Mouse (Mus musculus): ENCODE measurements around the gene Sh3pxd2a.

The Sh3pxd2a gene

DNA sequence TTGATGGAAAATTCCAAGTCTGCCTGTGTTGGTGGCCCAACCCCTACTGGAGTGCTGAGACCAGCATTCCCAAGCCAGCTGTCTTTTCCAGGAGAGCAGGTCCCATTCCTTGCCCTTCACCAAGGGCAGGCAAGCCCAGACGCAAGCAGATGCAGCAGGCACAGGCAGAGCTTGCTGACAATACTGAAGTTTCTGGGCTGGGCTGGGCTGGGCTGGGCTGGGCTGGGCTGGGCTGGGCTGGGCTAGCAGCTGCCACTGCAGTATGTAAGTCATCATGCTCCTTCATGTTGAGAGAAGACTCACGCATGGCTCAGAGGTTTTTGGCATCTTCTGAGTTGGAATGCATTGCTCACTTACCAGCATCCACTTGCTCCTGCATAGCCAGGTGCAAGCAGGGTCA is 27.7 kb upstream of the Sh3pxd2a start:
- DNase-seq (ENCODE audit: low spot score) = no peak

DNA sequence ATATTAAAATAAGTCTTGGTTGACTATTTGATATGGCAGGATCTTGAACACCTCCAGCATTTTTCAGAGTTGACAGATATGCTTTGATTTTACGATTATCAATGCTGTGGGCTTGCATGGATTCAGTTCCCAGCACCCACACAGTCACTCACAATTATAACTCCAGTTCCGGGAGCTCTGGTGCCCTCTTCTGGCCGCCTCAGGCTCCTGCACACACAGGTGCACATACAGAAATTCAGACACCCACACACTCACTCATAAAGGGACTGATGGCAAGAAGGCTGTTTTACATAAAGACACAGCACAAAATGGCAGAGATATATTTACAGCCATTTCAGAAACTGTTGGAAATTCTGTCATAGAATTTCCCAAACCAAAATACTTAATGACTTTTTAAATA is 25.0 kb upstream of the Sh3pxd2a start:
- no peak for DNase-seq (ENCODE audit: low spot score)

DNA sequence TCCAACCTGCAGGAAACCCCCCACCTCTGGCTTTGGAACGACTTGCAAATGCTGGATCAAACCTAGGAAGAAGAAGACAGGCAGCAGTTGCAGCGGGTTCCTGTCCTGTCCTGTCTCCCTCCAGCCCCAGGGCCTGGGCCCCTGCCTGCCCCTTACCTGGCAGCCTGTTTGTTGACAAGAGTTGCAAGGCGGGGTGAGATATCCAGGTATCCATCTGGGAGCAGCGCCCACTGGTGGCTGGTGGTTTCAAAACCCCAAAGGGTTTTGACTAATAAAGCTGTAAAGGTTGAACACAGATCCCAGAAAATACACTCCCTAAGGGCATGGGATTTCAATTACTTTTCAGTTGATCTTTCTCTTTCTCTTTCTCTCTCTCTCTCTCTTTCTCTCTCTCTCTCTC is 24.0 kb upstream of the Sh3pxd2a start:
- DNase-seq (ENCODE audit: low spot score) = no peak

DNA sequence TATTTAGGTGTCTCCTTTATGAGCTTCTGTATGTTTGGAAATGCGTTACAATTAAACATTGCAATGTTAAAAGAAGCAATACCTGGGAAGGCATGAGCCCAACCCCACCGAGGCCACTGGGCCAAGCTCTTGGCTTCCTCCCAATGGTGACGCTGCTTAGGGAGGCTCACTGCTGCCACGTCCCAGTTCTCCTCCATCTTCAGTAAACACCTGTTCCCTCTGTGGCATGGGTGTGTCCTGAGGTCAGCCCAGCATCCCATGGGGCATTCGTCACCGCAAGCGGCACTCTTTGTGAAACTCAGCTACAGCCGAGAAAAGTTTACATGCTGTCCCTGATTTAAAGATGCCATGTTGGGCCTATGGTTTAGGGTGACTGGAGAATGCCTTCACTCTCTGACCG is 23.4 kb upstream of the Sh3pxd2a start:
- DNase-seq (ENCODE audit: low spot score) = no peak

DNA sequence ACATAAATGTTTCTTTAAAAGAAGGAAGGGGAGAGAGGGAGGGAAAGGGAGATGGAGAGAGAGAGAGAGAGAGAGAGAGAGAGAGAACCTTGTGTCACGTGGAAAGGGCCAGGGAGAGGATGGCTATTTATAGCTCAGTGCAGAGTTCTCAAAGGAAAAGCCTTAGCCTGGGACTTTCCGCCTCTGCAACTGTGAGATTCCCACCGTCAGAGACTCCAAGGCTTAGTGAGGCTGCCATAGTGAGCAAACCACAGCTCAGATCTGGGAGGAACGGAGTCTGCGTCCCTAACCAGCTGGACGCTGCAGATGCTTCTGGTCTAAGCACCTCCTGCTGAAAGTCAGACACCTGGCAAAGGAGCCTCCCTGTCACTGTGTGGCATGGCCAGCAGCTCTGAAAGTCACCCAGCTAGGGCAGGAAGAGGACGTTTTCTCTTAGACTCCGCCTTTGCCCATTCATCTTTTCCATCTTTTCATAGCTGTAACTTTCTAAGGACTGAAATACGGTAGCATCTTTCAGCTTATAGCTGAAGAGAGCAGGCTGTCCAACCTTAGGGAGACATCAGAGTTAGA is 21.9 kb upstream of the Sh3pxd2a start:
- no peak for DNase-seq (ENCODE audit: low spot score)

DNA sequence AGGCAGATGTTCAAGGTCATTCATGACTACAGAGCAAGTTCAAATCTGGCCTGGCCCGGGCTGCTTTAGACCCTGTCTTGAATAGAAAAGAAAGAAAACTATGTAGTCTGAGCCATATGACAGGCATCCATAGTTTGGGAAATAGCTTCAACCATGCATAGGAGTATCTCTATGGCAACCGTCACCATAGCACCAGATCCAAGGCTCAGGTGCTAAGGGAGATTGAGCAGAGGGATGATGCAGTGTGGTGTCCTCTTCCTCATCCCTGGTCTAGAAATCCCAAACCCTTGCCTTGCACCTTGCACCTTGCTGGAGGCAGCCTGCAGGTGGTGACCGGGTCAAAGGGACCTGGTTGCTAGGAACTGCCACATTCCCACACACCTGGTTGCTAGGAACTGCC is 19.9 kb upstream of the Sh3pxd2a start:
- DNase-seq (ENCODE audit: low spot score) = no peak

DNA sequence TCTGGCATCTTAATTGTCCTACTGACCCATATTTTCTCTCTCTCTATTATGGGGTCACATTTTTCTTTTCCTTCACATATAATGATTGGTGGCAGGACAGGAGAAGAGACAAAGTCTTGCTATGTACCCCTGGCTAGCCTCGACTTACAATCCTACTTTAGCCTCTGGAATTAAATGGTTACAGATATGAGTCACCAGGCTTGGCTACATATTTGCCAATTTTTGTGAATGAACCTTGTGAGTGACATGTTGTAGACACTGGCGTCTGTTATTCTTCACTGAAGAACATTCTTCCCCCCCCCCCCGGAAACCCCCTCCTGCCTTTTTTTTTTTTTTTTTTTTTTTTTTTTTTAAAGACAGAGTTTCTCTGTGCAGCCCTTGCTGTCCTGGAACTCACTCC is 19.1 kb upstream of the Sh3pxd2a start:
- DNase-seq (ENCODE audit: low spot score) = no peak

DNA sequence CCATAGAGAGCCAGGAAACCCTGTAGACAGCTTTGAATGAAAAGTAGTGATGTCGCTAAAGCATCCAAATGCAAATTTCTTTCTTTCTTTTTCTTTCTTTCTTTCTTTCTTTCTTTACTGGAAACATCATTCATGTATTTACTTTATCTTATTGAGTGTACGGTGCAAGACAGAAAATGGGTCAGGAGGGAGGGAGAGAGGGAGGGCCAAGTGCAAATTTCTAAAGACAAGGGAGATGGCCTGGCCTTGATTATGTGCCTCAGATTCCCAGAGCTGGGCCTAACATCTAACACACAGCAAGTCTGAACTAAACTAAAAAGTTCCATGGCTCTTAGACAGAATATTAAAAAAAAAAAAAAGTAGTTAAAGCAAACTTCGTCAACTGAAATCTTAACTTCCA is 9.3 kb upstream of the Sh3pxd2a start:
- DNase-seq (ENCODE audit: low spot score) = no peak

DNA sequence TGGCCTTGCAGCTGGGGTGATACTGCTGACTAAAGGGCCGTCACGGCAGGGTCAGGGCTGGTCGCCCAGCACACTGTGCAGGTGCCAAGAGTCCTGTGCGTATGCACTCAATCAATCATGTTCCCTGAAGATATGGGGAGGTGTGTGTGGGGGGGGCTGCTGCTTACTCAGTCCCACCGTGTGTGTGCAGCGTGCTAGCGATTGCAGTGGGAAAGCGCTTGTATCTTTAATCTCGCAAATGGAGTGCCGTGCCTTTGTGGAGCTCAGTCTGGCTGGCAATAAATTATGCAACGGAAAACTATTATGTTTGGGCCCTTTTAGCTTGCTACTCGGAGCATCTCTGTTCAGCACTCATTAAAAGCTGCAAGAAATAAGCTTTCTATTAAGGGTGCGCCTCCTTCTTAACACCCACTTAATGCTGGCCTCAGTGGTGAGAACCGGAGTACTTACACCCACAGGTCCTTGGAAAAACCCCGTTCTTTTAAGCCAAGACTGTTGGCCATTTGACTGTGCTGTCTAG is 8.7 kb upstream of the Sh3pxd2a start:
- DNase-seq (ENCODE audit: low spot score) = no peak

DNA sequence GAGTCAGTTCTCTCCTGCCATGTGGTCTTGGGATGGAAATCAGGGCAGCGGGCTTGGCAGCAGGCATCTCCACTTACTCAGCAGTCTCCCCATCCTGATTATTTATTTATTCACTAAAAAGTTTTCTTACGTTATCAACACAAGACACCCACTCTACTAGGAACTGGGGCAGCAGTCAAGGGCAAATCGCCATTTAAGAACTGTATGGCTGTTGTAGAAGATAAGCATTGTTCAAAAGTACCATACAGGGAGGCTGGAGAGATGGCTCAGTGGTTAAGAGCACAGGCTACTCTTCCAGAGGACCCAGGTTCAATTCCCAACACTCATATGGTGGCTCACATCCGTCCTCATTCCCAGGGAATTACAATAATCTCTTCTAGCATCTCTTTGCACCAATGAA is 7.6 kb upstream of the Sh3pxd2a start:
- no peak for DNase-seq (ENCODE audit: low spot score)

DNA sequence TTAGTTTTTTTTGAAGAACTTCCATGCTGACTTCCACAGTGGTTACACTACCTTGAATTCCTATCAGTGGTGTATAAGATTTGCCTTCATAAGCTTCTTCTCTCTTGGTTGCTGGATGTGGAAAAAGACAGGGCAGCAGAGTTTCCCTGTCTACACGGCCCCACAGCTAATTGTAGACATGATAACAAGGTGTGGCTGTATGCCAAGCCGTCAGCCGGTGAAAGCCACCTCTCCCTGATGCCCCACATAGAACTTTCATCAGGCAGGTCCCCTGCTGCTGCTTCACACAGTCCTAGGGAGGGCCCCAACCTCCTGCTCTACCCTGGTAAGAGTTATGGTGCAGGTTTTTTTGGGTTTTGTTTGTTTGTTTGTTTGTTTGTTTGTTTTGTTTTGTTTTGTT is 4.5 kb upstream of the Sh3pxd2a start:
- DNase-seq (ENCODE audit: low spot score) = no peak

DNA sequence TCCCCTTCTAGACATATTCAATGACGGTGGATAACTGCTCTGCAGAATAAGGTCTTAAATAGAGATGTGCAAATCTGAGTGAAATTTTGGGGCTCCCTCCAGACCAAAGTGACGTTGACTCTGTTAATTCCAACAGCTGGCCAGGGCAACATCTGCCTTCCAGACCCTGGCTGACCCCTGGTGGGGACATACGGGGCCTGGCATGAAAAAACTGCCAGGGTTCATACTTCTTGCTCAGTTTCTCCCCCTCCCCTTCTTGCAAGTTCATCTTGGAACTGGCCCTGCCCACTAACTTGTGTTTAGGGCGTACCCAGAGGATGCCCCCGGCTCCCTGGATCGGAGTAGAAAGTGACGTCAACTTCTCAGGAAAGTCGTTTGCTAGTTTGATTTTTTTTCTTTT is 2.6 kb upstream of the Sh3pxd2a start:
- no peak for DNase-seq (ENCODE audit: low spot score)

DNA sequence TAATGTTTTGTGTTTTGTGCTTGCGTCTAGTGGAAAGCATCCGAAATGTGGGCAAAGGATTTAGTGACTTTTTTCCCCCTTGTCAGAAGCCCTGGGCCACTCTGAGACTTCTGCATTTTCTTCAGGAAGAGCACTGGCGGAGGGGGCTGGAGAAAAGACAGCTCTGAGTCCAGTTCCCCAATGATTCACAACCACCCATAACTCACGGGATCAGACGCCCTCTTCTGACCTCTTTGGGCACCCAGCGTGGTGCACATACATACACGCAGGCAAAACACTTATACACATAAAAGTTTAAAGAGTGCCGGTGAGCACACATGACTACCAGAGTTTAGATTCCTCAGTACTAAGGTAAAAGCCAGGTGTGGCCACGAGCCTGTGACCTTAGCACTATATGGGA is 1.3 kb upstream of the Sh3pxd2a start:
- DNase-seq (ENCODE audit: low spot score) = no peak

DNA sequence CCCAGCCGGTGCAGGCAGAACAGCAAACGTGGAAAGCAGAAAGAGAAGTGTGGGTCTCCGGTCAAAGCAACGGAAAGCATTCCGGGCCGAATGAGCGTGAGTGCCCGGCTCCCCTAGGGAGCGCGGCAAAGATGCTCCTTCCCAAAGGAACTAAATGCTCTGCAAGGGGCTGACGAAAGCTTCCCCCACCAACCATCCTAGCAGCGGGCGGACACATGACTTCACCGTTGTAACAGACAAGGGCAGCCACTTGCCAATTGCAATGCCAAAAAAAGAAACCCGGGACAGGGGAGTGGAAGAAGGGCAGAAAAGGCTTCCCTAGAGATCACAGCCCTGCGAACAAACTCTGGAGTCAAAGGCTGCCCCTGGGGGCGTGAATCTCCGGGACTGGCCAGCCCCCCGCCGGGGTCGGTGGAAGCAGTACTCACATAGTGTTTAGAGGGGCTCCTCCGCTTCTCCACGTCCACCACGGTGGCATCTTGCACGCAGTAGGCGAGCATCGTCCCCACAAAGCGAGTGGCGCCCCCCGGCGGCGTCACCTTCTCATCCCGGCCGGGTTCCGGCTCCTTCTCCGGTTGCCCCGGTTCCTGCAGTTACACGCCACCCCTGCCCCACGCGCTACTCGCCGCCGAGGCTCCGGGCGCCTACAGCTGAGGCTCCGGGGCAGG is 431 bp downstream of the Sh3pxd2a start:
- DNase-seq (ENCODE audit: low spot score) = peak; percentile 83

DNA sequence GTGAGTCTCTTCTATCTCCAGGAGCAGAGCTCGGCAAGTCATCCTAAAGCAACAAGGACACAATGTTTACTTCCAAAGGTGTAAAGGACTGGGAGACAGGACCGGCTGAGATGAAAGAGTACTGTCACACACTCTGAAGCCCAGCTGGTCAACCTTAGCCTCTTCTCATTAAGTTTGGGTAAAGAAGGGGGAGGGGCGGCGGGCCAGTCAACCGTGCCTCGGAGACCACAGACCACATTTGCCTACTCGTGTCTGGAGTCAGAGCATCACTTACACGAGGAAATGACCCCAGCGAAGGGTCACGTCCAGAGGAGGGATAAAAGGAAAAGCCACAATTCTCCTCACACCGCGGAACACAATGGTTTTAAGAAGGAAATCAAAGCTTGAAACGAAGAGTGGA is 995 bp downstream of the Sh3pxd2a start:
- DNase-seq (ENCODE audit: low spot score) = peak; percentile 79

DNA sequence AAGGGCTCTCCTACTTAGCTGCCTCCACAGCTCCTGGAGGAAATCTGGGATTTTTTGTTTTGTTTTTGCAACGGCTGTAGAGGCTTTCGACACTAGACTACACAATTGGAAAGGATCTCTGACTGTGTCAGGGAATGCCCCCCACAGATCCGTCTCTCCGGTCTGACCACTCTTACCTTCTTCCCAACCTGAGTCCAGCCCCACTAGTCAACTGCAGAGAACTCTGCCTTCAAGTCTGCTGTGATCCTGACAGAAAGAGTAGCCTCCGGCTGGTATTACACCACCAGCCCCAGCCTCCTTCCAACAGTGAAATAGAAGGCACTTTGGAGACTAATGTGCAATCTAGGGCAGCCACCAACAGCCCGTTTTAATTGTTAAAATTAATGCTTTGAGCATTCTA is 1.5 kb downstream of the Sh3pxd2a start:
- no peak for DNase-seq (ENCODE audit: low spot score)

DNA sequence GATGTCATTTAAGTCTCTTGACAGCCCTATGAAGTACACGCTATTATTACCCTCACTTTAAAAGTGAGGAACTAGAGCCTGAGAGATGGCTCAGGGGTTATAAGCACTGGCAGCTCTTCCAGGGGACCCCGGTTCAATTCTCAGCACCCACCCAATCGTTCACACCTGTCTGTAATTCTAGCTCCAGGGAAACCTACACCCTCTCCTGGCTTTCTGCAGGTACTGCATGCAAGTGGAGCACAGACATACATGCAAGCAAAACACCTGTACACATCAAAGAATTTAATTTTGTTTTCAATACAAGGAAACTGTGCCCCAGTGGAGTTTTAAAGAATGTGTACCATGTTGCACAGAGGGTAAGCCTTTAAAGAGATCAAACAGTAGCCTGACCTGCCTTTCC is 2.4 kb downstream of the Sh3pxd2a start:
- no peak for DNase-seq (ENCODE audit: low spot score)

DNA sequence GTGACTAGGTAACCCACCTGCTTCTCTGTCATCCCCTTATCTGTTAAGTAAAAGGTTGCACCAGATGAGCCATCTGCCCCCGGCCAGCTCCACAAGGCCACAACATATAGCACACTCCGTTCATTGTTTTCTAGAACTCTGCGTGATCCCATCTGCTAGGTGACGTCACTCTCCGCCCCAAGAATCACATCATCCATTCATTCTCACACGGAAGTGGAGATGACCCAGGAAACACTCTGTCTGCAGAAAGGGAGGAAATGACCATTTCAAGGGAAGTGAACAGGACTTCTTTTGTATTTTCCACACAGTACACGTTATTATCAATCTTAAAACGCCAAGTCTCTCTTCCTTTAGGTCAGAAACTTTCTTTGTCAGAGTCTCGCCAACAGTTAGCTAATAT is 2.8 kb downstream of the Sh3pxd2a start:
- no peak for DNase-seq (ENCODE audit: low spot score)

DNA sequence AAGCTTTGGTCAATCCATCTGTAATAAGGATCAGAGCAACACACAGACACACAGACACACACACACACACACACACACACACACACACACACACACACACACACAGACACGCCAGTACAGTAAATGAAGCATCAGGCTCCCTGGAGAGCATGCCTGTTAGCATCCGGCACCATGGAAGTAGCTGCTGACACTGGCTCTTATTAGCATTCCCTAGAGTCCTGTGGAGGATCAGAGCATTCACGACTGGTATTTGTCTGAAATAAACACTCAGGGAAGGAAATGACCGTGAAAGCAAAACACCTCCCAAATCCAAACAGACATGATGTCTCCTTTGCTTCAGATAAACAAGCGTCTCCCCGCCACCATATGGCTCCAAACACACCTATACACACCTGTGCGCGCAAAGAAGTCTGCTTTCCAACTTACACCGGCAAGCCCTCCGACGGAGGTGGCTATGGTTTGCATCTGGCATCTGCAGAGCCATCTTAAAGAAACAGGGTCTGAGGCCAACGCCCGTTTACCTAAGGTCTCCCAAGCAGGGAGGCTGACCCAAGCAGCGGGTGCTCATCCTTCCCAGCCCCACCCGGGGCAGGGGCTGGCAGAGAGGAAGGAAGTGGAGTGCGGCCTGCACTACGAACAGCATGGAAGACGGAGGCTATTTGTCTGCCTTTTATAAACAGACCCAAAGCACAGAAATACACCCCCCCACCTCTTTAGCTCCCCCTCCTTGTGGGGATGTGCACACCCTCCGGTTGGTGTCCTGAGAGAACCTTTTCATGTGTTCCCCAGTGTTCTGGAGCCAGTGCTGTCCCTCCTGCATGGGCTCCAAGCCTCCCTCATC is 3.9 kb downstream of the Sh3pxd2a start:
- no peak for DNase-seq (ENCODE audit: low spot score)

DNA sequence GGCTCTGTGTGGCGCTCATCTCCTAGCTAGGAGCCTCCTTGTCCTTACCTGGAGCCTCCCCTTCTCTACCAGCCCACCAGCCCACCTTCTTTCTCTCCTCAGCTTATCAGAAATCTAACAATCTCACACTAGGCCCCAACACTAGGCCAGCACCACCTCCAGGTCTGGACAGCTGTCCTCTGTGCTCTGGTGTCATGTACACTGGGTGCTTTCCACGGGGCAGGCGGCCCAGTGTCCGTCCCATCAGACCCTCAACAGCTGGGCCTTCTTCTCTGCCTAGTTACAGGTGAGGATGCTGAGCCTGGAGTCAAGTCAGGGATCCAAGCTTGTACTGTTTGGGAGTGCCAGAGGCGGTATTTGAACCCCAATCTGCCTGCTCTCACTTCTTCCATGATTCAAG is 5.0 kb downstream of the Sh3pxd2a start:
- DNase-seq (ENCODE audit: low spot score) = no peak

DNA sequence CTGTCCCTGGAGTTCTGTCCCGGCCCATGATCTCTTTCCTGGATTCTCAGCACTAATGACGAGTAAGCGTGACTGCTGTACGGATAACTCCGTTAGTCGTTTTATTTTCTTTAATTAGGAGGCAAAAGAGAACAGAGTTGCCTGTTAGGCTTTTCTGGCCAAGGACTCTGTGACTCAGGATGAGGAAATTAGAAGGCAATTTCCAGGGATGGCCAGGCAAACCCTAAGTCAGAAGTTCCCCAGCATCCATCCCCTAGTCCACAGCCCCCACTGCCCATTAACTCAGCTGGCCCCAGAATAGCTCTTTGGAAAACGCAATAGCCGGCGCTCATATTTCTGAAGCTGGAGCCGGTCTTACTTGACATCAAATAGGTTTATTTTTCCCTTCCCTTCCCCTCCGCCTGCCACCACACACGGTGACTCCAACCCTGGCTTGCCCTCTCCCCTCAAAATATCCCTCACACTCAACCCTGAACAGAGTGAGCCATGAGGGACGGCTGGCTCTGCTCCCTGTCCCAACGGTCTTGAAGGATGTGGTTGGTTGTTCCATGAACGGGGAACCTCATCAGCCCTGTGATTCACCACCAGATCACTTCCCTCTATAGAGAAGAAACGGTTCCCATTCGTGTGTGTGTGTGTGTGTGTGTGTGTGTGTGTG is 5.6 kb downstream of the Sh3pxd2a start:
- no peak for DNase-seq (ENCODE audit: low spot score)

DNA sequence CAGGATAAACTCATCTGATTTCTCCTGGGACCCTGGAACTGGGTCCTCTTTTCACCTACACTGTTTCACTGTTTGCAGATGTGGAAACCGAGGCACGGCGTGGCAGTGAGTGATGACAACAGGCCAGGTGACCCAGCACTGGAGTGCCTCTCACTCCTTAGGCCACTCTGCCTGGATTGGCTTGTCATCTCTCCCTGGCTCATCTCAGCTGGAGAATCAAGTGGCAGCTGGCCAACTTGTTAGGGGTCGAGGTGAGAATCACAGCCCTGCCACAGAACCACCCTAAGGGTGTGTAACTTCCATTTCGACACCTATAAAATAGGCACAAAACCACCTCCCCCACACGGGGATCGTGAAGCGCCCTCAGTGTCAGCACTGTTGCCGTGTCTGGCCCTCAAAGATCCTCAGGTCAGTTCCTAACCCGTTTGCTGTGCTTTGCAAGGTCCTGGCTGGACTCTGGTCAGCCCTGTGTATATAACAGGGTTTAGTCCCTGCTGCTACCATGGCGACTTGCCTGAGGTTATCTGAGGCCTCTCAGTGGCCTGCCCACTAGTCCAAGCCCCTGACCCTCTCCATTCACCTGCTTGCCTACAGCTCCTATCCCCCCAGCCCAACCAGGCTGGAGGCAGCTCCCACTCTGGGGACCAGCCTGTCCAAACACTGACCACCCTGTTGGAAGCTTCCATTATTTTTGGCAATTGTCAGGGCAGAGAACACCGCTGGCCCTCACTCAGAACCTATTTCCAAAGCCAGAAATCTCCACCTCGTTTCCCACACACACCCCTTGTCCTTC is 6.3 kb downstream of the Sh3pxd2a start:
- DNase-seq (ENCODE audit: low spot score) = no peak

All from embryo, embryonic 10 days (tissue).